Mouse (Mus musculus) left cerebral cortex, adult 11 months (tissue): ENCODE measurements around the gene Runx2.

Source experiments
- DNase-seq: peaks from one replicate; pipeline ENCODE4 v3.0.0; 2022; ENCODE audit warnings: low spot score

The Runx2 gene

DNA sequence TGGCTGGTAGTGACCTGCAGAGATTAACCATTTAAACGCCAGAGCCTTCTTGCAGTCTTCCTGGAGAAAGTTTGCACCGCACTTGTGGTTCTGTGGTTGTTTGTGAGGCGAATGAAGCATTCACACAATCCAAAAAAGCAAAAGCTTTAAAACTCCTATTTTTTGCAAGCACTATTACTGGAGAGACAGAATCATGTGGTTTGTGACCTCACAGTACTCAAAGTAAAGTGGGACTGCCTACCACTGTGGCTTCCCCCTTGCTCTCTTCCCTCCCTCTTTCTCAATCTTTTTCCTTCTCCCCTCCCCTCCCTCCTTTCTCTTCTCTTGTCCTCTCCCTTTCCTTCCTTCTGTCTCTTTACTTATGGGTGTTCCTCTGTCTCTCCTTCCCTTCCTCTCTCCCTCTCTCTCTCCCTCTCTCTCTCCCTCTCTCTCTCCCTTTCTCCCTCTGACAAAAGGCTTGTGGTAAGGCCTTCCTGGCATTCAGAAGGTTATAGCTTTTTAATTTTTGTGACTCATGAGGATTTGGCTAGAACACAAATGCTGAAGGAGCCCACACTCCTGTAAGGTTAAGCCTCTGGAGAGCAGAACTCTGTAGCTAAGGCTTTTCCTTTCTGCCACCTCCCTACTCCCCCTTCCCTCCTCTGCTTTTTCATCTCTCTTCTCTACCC lies at the start of gene Runx2:
Runx2 (minus strand) TSS at position 290 of the 668 bp plus-strand sequence.
- DNase-seq, result no peak

DNA sequence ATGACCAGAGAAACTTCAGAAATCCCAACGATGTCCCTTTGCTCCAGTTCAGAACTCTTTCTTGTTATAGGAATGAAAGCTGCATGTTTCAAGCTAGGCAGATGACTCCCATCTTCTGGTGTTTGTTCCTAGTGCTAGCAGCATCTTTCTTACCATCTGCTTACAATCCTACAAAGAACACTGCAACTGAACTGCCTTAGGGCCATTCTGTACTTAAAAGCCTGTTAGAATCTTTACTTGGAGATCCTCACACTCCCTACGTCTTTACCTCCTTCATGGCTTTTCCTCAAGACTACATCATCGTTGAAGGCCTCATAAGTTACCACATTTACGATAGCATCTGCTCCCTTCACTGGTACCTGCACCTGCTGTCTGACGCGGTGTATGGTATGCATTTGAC lies 48.6 kb upstream of the Runx2 start:
- no peak for DNase-seq

DNA sequence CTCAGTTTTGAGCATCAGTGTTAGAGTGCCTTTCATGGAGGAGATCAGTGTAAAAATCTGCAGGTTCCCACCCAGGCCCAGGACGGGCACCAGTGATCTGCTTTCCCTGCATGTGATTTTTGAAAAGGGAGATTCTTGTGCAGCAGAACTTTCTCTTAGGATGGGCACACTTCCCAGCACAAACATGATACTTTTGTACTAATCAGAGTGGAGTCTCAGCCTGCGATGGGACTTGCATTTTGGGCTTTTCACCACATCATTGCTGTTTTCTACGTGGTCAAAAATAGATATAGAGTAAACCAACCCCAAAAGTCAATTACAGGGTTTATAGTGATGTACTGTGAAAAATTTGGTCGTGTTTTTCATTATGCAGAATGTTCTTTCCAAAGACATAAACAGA lies 27.6 kb upstream of the Runx2 start:
- DNase-seq, result no peak

DNA sequence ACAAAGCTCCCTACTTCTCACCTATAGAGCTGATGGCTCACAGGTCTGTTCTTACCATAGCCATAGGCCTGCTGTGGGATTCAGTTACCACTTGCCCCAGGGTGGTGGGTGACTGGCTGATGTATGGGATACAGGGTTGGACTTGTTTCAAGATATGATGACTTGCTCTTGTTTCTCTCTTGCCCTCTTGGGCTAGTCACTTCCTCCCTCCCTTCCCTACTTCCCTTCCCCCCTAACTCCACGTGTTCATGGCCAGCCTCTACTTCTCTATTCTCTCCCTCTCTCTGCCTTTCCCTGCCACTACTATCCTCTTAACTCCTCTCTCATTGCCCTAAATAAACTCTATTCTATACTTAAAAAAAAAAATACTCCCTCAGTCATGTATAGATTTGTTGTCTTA lies 16.6 kb upstream of the Runx2 start:
- no peak for DNase-seq

DNA sequence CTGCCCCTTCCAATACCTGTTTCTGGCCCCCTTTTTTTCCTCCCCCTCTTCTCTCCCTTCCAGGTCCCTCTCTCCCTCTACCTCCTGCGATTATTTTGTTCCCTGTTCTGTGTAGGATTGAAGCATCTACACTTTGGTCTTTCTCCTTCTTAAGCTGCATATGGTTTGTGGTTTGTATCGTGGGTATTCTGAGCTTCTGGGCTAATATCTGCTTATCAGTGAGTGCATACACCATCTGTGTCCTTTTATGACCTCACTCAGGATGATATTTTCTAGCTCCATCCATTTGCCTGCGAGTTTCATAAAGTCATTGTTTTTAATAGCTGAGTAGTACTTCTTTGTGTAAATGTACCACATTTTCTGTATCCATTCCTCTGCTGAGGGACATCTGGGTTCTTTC lies 15.0 kb upstream of the Runx2 start:
- no peak for DNase-seq

DNA sequence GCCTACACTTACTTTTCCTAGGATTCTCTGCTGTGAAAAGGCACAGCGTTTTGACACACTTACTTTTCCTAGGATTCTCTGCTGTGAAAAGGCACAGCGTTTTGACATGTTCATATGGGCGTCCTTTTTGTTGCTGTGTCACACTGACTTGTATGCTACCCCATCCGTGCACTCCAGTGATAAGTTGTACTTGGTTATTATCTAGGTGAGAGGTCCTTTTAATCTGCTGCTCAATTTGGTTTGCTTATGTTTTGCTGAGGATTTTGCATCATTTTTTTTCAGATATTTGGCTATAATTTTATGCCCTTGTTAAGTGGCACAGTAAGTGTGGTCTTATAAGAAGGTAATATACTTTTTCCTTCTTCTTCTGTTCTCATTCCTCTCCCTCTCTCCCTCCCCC lies 13.4 kb upstream of the Runx2 start:
- no peak for DNase-seq

DNA sequence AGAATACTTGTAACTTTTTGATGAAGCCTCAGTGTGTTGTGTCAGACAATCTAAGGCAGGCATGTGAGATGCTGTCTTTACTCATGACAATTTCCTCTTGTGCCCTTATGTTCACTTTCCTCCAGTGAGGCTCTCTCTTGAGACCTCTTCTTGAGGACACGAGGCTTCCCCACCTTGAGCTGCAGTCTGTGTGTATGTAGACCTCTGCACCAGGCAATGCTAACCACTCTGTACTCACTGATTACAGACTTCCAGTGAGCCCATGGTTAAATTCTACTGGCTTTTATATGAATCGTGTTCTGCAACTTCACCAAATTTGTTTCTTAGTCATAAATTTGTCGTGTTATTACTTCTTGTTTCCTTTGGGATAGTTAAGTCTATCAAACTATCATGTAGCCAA lies 12.5 kb upstream of the Runx2 start:
- no peak for DNase-seq

DNA sequence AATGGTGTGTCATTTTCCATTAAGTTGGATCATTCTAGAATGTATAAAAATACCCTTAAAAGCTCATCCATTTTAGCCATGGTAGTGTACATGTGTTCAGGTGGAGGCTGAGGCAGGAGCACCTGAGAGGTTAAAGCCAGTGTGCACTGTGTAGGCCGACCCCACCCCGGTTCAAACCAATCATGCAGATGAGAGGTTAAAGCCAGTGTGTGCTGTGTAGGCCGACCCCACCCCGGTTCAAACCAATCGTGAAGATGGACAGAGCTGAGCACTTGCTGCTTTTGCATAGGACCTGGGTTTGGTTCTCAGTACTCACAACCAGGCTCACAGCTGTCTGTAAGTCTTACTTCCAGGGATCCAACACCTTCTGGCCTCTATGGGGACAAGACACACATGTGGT lies 7.3 kb upstream of the Runx2 start:
- no peak for DNase-seq

DNA sequence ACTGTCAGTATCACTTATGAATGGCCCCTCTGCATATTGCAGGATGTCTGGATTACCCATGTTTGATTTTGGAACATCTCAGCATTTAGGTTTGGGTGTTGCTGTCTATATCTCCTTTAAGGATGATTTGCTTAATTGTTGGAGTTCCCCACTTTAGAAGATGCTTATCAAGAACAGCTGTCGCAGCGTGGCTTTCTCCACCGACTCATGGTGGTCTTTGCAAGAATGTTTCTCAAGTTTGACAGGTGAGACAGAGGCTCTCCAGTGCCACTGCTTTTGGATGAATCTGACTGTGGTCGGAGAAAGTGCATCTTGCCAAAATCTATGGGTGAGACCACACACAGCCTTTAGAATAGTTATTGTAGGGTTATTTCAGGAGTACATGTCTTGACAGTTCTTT lies 5.2 kb upstream of the Runx2 start:
- no peak for DNase-seq

DNA sequence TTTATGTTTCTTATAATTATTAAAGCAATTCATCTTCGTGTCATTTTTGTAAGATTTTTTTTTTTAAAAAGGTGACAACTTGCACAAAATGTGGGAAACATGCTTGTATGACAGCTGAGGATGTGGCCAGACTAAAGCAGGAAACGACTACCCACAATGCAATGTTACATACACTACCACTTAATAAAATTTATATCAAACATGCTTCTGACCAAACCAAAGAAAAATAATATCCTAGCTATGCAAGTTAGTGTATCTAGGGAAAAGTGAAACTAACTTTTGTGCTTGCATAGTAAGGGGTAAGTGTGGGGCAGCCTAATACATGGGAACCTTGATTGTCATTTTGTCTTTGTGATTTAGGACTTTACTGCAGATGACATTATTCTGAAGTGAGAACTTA lies 4.2 kb upstream of the Runx2 start:
- DNase-seq, result no peak

DNA sequence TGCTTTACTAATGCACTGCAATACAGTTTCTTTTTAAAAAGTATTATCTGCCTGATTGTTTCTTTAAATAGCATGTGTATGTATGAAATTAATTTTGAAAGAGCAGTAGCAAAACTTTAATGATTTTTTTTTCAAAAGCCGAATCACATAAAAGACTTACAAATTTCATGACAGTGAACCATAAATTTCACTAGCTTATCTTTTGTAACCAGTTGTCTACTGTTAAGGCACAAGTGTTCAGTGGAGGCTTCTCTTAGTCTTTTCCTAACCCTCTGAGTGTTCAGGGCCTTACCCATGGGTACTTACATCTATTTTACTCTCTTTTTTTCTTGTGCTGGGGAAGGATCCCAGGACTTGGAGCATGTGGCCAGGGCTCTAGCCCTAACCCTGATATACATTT lies 7.6 kb downstream of the Runx2 start:
- DNase-seq, result no peak

DNA sequence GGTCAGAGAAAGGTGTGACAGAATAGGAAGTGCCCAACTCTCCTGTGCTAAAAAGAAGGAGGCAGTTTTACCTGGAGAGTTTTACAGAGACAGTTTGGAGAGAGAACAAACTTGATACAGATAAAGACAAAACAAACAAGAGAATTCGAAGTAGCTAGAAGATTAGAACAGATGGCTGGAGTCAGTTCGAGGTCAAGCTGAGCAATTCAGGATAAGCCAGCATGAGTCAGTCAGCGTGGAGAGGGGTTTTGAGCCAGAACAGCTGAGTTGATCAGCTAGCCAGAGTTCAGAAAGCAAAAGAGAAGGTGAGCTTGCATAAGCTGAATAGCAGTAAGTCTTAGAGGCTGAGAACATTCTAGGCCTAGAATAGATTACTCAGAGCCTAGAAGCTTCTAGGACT lies 17.3 kb downstream of the Runx2 start:
- no peak for DNase-seq

DNA sequence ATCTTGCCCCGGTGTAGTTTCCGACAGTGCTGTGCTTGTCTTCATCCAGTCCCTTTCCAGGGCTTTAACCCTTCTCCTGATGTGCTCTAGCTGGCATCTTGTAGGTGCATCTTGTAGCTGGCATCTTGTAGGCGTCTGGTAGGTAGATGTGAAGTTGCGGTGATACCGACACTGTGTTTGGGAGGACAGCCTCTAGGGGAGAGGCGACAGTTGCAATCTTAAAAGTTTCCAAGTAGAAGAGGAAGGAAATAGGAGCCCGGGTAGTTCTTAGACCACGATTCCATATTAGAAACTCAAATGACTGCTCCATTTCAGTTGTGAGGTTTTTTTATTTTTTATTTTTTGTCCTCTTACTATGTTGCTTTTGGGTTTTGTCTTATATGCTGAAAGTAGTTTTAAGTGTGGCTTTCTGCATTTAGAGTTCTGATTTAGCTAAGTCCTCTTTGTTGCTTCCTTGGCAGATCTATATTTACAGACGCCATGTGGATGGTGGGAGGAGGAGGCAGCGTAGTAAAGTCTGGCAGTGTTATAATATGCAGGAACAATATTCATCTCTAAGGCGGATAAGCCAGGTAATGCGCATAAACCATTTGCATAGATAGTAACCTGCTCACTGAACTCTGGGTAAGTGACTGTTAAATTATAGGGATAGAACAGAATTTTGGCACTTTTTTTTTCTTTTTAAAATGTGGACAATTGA lies 22.2 kb downstream of the Runx2 start:
- DNase-seq, result peak; percentile 24

DNA sequence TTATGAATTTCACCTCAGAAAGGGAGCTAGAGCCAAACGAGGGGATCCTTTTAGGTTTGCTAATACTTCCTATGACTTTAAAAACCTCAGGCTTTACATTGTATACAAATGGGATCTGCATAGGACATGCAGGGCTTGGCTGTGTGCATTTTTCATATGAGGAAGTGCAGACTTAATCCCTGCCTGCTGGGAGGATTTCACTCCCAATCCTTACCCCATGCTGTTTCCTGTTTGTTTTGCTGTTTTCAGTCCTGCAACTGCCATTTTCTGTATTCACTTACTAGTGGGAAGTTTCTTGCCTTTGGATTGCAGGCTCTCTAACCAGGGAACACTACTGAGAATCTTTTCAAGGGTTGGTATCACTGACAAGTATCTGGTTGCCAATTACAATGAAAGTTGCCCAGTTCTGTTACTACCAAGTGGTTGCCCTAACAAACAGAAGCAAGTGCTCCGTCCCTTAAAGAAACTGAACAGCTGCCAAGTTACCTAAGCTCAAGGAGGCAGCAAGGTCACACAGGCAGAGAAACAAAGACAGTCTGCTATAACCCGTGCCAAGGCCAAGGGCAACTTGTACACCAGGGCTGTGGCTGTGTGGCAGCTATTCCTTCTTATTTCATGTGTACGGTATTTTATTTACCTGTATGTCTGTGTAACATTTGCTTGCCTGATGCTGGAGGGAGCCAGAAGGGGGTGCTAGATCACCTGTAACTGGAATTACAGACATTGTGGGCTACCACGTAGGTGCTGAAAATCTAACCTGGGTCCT lies 25.4 kb downstream of the Runx2 start:
- no peak for DNase-seq

DNA sequence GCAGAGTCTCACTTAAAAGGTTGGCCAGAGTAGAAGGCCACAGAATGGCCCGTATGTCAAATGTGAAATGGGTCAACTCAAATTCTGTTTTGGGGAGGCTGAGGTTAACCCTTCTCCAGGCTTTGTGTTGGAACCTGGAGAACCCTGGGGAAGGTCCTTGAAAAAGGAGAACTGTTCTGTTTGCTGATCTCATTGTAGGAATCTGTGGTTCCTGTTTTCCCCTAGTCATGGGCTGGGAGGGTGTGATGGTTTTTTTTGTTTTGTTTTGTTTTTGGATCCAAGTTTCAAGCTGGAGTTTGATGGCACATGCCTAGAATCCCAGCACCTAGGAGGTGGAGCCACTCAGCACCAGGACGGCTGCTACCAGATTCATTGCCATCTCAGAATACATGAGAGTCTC lies 31.5 kb downstream of the Runx2 start:
- DNase-seq, result no peak

DNA sequence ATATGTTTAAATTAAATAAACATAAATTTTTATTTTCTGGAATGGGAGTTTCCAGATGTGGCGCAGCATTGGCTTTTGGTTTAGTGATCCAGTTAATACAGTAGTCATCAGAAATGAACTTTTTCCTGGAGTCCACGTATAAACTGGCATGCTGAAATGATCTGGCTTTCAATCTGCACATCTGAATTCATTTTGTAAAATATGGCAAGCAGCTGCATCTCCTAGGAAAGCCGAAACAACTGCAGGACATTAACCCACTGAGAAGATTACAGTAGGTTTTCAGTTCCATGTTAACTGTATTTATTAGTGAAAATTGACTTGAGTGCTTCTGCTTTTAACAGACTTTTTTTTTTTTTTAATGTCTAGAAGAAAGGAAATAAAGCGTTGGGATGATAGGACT lies 32.2 kb downstream of the Runx2 start:
- DNase-seq, result no peak

DNA sequence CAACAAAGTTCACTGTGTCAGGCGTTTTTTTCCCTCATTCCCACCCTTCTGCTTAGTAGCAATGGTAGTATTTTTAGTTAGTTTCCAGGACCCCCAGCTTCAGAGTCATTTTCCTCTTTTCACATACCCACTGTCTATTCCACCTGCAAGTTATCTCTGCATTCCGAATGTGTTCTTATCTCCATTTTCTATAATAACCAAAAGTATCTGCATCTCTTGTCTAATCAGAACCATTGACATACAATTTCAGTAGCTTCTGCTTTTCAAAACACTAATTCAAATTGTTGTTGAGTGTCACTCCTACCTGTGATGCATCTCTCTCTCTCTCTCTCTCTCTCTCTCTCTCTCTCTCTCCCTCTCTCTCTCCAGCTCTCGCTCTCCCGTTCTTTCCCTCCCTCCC lies 34.2 kb downstream of the Runx2 start:
- no peak for DNase-seq

DNA sequence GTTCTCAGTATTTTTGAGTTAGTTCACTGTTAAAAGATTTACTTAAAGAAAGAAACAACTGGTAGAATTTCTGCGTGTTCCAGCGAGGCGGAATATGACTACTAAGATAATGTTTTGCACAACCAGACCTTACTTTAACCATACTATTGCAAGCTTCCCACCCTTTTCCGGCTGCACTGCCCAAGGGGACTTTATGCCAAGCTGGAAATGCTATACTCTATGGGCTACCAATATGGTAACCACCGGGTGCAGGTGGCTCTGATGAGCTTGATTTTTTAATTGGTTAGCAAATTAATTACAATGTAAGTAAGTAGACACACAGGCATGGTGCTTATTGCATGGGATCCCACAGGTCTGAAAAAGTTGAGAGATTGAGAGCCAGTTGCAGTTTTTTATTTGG lies 36.5 kb downstream of the Runx2 start:
- DNase-seq, result no peak

DNA sequence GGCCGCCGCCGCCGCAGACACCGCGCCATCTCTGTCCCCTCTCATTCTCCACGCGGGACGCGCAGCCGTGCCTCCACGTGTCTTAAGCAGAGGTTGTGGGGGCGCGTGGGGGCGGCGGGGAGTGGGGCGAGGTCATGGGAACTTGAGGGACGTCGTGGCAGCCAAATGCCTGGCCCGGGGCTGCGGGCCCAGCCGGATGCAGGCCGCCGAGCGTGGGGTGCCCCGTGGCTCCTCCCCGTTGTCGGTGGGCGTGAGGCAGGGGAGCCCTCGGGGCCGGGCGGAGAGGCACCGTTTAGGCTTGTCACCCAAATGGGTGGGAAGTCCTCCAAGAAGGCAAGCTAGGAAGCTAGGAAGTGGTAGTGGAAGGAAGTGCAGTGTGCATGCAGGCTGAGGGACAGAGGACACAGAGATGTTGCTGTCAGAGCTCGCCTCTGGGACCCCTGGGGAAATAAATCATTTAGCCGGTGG lies 37.2 kb downstream of the Runx2 start:
- peak; percentile 68 for DNase-seq

DNA sequence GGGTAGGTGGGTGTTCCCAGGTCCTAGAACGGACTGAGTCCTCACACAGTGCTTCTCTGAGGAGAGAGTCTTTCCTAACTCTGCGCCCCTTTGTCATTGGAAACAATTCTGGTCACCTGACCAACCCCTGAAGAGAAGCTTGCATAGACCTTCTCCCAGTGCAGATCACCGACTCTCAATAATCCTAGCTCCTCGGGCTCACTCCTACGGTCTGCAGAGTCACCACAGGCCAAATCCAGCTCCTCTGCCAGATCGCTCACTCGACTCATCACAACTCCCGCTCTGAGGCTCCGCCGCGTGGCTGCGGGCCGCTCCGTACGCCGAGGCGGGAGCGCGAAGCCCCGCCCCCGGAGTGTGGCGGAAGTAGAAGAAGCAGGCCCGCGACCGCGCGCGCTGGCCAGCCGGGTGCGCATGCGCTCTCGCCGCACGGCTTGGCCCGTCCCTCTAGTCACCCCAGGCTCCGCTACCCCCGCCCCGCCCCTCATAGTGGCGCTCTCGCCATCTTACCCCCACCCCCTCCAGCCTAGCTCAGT lies 37.8 kb downstream of the Runx2 start, which contains the start of gene Supt3:
Supt3 (plus strand) TSS at position 415 of the 533 bp plus-strand sequence.
- DNase-seq, result peak; percentile 95

DNA sequence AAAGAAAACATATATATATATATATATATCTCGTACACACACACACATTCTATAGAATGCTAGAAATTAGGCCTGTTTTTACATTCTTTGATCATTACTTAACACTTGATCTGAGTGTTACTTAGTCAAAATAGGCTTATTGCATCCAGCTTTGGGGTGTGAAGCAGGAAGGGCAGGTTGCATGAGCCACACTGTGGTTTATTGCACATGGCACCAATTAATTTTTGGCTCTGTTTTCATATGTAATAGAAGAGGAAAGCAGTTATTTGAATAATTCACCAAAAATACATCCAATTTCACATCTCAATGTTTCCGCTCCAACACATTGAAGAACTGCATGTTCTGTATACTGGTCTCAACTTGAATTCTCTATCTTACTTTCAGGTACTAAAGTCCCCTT lies 42.0 kb downstream of the Runx2 start:
- no peak for DNase-seq

DNA sequence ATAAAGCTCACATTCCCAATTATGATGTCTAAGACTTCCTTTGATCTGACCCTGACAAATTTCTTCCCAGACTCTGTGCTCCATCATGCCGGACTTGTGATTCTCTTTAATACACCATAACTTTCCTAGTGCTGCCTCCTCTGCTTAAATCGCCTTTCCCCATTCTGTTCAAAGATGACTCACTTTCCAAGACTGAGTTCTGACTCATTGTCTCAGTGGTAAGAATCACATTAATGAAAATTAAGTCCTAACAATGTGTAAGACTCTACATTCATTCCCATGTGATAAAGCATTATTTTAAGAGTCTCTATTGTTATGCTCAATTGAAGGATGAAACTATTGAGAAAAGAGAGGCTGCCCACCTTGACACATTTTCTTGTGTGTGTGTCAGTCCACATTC lies 43.7 kb downstream of the Runx2 start:
- no peak for DNase-seq

DNA sequence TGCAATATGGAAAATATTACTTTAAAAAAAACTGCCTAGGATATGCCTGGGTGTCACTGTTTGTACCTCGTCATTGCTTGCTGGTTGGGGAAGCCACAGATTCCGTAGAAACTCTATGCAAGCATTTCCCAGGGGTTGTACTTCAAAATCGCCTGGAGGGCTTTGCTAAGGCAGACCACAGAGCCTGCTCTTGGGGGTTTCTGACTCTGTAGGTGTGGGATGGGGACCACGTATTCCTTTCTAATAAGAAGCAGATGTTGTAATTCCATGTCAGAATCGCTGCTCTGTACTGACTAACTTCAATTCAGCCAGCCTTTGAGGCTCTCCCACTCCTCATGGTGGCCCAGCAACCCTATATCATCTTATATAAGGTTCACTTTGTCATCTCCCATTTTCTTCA lies 46.1 kb downstream of the Runx2 start:
- no peak for DNase-seq
